Mouse (Mus musculus) neutrophil, adult 5-6 weeks (primary cell): Measurements from ENCODE around the gene Mcts2. TPM values are rescaled to one million over a fixed set of nuclear protein-coding genes. Genes with fewer than 3 reads are reported as not detected.
A peak's percentile ranks its signal among the peaks of the same experiment; 100 is the strongest.
"Not testable (repeated sequence)": the region's sequence is repeated elsewhere in the genome, so short reads cannot be mapped to it uniquely, and the experiment has no call there.

ENCODE experiments used
- ATAC-seq: fragments of 151-379, 151-347 bp; 2 replicates; pipeline ENCODE4 v1.8.0; 2017; ENCODE audit warnings: mild to moderate bottlenecking, moderate TSS enrichment; ENCODE audit not compliant: insufficient number of reproducible peaks, poor library complexity, low FRiP score, severe bottlenecking; ENCODE audit errors: extremely low read depth
- total RNA-seq: library from RNA; stranded (forward); fragments of 200-1000 nt; gene quantifications from 2 replicates; pipeline ENCODE4 v1.2.3, GENCODE M21; 2017

Mcts2 gene
- 16.4 and 17.1 TPM in 2 replicates for total RNA-seq

GRCm38 (mm10) chr2:152686806-152687267 is at the start of gene Mcts2:
Mcts2 (plus strand) TSS chr2:152687035.
- ATAC-seq, result no peak

DNA sequence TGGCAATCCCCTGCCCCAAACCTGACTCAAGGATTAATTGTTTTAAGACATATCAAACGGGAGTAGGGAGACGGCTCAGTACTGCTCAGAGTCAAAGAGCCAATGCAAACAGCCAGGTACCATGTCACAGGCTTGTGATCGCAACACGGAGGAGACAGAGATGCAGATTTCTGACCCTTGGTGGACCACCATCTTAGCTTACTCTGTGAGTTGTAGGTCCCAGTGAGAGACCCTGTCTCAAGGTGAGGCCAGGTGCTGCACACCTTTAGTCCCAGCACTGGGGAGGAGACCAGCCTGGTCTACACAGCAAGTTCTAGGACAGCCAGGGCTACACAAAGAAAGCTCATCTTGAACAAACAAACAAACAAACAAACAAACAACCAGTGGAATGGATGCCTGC is 49.5 kb upstream of the Mcts2 start:
- ATAC-seq, result no peak

DNA sequence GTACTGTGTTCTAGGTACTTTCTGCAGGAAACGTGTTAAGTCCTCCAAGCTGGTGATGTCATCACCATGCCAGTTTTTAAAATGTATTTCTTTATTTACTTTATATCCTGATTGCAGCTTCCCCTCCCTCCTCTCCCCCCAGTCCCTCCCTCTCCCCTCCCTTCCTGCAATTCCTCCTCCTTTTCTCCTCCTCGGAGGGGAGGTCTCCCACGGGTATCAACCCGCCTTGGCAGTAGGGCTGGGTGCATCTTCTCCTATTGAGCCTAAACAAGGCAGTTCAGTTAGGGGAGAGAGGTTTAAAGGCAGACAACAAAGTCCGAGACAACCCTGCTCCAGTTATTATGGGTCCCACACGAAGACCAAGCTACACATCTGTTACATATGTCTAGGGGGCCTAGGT is 48.0 kb upstream of the Mcts2 start:
- no peak for ATAC-seq

DNA sequence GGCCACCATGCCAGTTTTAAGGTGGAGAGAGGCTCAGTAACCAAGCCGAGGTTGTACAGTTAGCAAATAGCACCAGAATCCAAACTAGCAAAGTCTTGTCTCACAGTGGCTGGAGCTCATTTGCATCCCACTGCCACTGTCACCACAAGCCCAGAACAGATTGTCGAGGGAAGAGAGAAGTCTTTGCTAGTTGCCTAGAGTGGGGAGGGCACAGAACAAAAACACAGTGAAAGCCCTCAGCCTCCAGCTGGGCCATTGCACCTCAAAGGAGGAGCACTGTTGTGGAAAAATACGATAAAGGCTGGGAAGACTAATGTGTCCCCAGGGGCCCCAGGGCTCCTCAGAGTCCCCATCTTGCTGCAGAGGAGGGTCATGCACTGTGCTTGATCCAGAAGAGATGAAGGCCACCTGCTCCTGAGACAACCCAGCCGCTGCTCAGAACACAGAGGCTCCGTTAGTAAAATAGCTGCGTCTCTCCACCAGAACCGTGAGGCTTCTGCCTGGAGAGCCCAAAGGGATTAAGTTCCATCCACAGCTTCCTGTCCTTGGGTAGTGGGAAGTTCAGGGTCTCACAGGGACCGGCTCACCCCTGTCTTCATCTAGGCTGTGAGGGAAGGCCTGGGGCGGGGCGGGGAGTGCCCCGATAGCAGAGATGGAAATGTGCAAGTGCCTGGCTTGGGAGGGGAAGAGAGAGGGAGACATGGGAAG is 47.3 kb upstream of the Mcts2 start:
- ATAC-seq, result no peak

- ATAC-seq, result no peak
These were observed 33.8 kb upstream of the Mcts2 start for GRCm38 (mm10) chr2:152652901-152653620.

DNA sequence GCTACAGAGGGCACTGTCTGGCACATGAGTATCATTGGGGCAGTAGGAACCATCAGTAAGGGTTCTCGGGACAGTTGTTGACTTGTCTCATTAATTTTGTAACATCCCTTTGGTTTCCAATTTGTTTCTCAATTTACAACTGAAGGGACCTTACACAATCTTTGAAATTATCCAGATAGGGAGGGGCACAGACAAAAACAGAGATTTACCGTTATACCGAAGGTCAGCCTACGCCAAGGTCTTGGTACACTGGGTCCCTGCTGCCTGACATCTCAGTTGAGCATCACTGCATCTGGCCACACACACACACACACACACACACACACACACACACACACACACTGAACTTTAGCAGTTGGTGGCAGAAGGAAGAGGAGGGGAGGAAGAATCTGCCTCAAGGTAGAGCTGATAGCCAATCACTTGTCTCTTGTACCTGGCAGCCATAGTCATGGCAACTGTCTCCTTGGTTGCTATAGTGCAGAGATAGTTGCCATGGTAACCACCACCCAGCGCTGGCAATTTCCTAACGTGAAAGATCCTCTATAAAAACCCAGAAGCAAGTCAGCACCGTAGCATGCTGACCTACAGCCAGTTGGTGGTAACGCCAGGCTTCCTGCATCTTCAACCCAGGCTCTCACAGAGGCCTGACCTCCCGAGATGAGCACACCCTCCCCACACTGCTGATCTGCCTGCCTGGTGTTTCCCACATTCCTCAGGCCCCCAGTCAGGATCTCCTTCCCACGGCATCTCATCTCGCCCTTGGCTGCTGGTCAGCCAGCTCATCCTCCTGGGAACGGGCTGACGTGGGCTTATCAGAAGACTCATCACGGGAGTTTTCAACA is 32.7 kb upstream of the Mcts2 start:
- ATAC-seq, result no peak

DNA sequence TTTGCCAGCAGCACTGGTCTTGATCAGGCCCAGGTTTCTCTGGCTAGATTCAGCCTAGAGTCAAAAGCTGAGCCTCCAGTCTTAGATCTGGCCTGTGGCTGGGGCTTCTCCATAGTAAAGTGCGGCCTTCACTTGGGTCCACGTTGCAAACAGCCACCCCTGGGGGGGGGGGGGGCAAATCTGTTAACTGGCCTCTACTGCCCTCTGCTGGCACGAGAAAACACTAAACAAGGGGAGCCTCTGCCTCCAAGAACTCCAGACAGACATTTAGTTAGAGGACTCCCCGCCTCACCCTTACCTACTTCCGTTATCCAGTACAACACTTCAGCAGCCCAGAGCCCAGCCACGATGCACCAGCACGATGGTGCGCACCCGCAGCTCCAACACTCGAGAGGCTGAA is 29.4 kb upstream of the Mcts2 start:
- no peak for ATAC-seq

GRCm38 (mm10) chr2:152661163-152661562 is 25.7 kb upstream of the Mcts2 start:
- ATAC-seq, result no peak

DNA sequence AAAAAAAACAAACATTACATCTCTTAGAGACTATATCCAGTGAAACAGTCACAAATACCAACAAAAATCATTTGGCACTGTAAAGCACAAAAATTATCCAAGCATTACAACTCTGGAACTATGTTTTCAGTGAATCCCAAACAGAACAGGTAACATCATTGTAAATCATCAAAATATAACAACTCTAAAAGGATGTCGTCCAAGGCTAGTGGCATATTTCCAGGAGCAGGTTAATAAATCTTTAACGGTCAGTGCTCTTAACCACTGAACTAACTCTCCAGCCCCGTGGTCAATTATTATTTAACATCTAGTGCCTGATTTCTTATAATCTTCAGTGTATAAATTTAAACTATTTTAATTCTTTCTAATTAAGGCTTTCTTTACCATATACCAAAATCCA is 20.6 kb upstream of the Mcts2 start:
- not testable (repeated sequence) for ATAC-seq

- peak; percentile 92 for ATAC-seq
These were observed 17.6 kb upstream of the Mcts2 start, which contains the start of gene H13 for GRCm38 (mm10) chr2:152669256-152669638. H13 (plus strand) TSS chr2:152669461.

- no peak for ATAC-seq
These were observed 17.0 kb upstream of the Mcts2 start for GRCm38 (mm10) chr2:152669639-152670484.

DNA sequence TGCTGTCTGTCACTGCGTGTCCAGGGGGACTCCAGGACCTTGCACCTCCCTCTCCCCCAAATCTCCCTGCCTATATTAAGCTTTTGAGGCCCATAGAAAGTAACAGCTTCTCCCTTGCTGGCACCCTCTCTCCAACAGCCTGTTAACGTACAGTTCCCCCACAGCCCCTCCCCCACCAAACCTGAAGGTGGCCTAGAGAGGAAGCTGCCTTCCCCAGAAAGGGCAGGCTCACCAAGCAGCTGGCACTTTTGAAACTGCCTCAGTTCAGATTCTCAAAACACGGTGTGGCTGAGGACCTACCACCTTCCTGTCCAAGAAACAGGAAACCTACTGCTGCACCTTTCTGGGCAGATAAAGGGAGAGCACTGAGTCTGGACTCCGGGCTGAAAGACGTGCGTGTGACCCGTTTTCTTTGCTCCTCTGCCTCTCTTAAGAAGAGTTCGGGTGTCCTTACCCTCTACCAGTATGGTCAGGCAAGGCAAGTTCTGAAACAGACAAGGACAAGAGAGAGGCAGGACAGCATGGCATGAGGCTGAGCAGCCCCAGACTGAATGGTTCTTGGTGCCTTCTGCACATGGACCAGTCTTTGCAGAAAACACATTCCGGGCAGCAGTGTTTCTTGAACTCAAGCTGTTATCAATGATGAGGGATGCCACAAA is 15.7 kb upstream of the Mcts2 start:
- peak; percentile 28; the same call in 1 of the 2 replicates for ATAC-seq

DNA sequence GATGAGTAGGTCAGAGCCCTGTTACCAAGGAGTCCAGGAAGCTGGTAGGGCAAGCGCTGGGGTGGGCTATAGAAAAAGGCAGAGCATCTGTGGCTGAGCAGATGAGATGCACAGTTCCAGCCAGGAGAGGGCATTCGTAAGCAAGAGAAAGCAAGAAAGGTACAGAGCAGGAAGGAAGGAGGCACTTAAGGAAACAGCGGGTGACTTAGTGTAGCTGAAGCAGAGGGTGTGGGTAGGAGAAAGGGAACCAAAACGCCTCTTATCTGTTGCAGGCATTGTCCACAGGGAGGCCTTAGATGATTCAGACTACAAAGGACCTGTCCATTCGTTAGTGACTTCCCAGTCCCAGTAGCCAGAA is 15.2 kb upstream of the Mcts2 start:
- ATAC-seq, result peak; percentile 65

- no peak for ATAC-seq
These were observed 14.7 kb upstream of the Mcts2 start for GRCm38 (mm10) chr2:152672166-152672565.

GRCm38 (mm10) chr2:152674148-152674547 is 12.7 kb upstream of the Mcts2 start:
- ATAC-seq, result no peak

DNA sequence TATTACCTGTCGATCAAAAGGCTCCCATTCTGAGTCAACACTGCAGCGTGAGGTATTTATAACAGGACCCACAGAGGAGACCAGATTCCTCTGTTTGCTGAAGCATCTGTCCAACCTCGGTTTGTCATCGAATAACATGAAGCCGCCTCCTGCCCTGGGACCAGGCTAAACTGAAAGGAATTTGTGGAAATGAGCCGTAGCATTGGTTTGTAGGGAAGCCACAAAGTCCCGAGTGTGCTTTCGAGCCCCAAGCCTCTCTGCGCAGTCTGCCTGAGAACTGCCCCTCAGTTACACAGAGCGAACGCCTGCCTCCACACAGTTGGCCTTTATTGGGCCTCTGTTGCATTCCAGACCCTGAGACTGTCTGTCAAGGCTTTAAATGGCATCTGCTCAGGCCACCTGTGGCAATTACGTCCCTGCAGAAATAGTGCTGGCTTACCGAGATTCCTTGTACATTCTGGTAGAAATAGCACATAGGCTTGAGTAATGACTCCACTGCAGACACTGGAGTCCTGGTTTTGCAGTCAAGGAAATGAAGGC is 11.5 kb upstream of the Mcts2 start:
- ATAC-seq, result no peak

- 0 out of 2 replicates have a peak, but pooled peaks have one; percentile 27 for ATAC-seq
These were observed 8.5 kb upstream of the Mcts2 start for GRCm38 (mm10) chr2:152678302-152678701.

GRCm38 (mm10) chr2:152678925-152679324 is 7.9 kb upstream of the Mcts2 start:
- no peak for ATAC-seq
